Mouse (Mus musculus) megakaryocyte-erythroid progenitor cell, adult 5-6 weeks (primary cell): ENCODE measurements around the gene Gm49369. TPM values are rescaled to one million over a fixed set of nuclear protein-coding genes. Genes with fewer than 3 reads are reported as not detected.

ENCODE experiments used
- ATAC-seq: replicated peaks from 2 replicates; pipeline ENCODE4 v1.8.0; 2016; ENCODE audit warnings: mild to moderate bottlenecking, inconsistent platforms; ENCODE audit not compliant: severe bottlenecking, poor library complexity, low FRiP score, low TSS enrichment
- total RNA-seq, 2 experiments: library from RNA; stranded (forward) in 1 of 2; stranded (reverse) in 1 of 2; fragments of 200-1000, 215-1000 nt in 1 of 2; fragments of >200 nt in 1 of 2; fragmentation: Nextera tagmentation in 1 of 2; gene quantifications; 2 replicates each; pipeline ENCODE4 v1.2.3; 2014 to 2017

The Gm49369 gene
- total RNA-seq, 2 experiments from 2014 or later: not detected

GRCm38 (mm10) chr7:142396611-142397010 lies 14.1 kb upstream of the Gm49369 start:
- ATAC-seq: no peak

GRCm38 (mm10) chr7:142395472-142395871 lies 13.0 kb upstream of the Gm49369 start:
- ATAC-seq: peak; percentile 45

- no peak for ATAC-seq
These were observed 12.1 kb upstream of the Gm49369 start for GRCm38 (mm10) chr7:142394261-142395190.

- ATAC-seq: peak; percentile 49; the same call in 1 of the 2 replicates
These were observed 10.7 kb upstream of the Gm49369 start for GRCm38 (mm10) chr7:142393191-142393590.

- ATAC-seq: no peak
These were observed 9.1 kb upstream of the Gm49369 start for GRCm38 (mm10) chr7:142391609-142392008.

- ATAC-seq: no peak
These were observed 8.6 kb upstream of the Gm49369 start for GRCm38 (mm10) chr7:142391108-142391507.

- ATAC-seq: no peak
These were observed 7.6 kb upstream of the Gm49369 start for GRCm38 (mm10) chr7:142389961-142390650.

- ATAC-seq: no peak
These were observed 6.3 kb upstream of the Gm49369 start for GRCm38 (mm10) chr7:142388740-142389139.

- ATAC-seq: 0 out of 2 replicates have a peak, but pooled peaks have one; percentile 1
These were observed 5.7 kb upstream of the Gm49369 start for GRCm38 (mm10) chr7:142388198-142388597.

- peak; percentile 81 for ATAC-seq
These were observed 5.1 kb upstream of the Gm49369 start, which contains the start of gene Ctsd for GRCm38 (mm10) chr7:142387419-142388148. Ctsd (minus strand) TSS chr7:142388038.

GRCm38 (mm10) chr7:142386621-142387201 lies 4.2 kb upstream of the Gm49369 start:
- ATAC-seq: peak; percentile 42

- no peak for ATAC-seq
These were observed 3.4 kb upstream of the Gm49369 start for GRCm38 (mm10) chr7:142385742-142386403.

- no peak for ATAC-seq
These were observed 1.8 kb upstream of the Gm49369 start for GRCm38 (mm10) chr7:142384306-142384705.

- 0 out of 2 replicates have a peak, but pooled peaks have one; percentile 0 for ATAC-seq
These were observed 1.3 kb downstream of the Gm49369 start for GRCm38 (mm10) chr7:142381175-142381574.

- no peak for ATAC-seq
These were observed 3.3 kb downstream of the Gm49369 start for GRCm38 (mm10) chr7:142379186-142379585.

GRCm38 (mm10) chr7:142377233-142377925 lies 5.1 kb downstream of the Gm49369 start:
- ATAC-seq: peak; percentile 60

GRCm38 (mm10) chr7:142376096-142376495 lies 6.4 kb downstream of the Gm49369 start:
- ATAC-seq: no peak

GRCm38 (mm10) chr7:142375261-142375724 lies 7.2 kb downstream of the Gm49369 start:
- ATAC-seq: no peak
